Mouse (Mus musculus): ENCODE data around the gene Atp1b1.

Gene Atp1b1

DNA sequence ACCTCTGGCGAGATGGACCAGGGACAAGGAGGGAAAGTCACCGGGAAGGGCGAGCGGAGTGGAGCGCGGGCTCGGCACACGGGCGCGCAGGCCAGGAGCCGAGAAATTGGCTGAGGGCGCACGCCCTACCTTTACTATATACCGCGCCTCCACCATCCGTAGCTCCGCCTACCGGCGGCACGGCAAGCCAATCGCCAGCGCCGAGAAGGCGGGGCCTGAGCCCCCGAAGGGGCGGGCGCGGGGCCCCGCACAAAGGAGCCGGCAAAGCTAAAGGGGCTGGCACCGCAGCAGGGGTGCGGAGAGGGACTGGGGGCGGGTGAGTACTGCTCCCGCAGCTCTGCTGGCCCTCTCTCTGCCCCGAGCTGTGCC lies at the start of gene Atp1b1:
Gene Atp1b1, minus strand, starts transcription at position 111 of the 369 bp plus-strand sequence.
- peak; percentile 89 to 93 for DNase-seq

- DNase-seq = no peak
Measured at GRCm38 (mm10) chr1:164505096-164505495, 46.9 kb upstream of the Atp1b1 start.

- peak; percentile 30 to 32 for DNase-seq
Measured at GRCm38 (mm10) chr1:164503140-164503730, 45.1 kb upstream of the Atp1b1 start.

- no peak for DNase-seq
Measured at GRCm38 (mm10) chr1:164502231-164502630, 44.1 kb upstream of the Atp1b1 start.

GRCm38 (mm10) chr1:164494741-164495512 lies 36.8 kb upstream of the Atp1b1 start:
- DNase-seq = no peak

DNA sequence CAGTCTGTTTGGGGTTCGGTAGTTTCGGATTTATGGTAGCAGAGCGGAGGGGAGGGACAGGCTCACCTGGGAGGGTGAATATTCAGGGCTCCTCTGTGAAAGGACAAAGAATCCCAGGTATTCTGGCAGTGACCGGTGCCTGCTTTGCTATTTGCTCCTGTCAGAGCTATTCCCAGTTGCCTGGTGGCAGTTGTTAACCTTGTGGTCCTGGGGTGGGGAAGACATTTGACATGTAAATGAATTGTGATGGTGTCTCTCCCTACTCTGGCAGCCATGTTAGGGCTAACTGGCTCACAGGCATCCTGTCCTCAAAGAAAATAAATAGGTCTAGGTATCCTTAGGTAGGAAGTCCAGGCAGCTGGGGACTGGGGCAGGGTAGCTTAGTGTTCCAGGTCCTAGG lies 36.1 kb upstream of the Atp1b1 start:
- no peak for DNase-seq

DNA sequence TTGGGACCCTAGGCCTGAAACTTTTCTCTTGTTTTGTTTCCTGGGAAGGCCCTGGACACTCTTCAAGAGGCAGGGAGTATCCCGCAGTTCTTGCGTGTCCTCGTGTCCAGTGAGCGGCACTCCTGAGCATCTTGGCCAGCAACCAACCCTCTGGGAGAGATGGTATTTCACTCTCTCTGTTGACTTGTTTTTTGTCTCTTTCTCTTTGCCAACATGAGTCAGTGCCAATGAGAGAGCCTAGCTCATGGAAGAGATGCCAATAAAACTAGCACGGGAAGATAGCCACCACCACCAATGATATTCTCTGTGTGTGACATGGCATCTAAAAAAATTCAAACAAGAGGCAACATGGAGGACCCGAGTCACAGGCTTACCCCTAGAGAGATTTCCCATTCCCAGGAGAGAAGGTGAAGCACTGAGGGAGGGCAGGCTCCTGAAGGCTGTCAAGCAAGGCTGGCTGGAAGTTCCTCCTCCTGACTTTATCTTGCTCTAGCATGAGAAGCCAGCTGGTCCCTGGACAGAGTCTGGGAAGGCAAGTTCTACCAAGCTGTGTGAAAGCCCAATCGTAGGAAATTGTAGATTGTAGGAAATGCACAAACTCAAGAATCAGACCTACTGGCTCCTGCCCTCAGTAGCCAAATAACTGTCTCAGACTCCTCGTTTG lies 35.0 kb upstream of the Atp1b1 start:
- peak in 1 of 2 experiments; percentile 64 for DNase-seq

- DNase-seq = no peak
Measured at GRCm38 (mm10) chr1:164492476-164492875, 34.3 kb upstream of the Atp1b1 start.

GRCm38 (mm10) chr1:164489961-164490594 lies 31.9 kb upstream of the Atp1b1 start:
- no peak for DNase-seq

GRCm38 (mm10) chr1:164483728-164484127 lies 25.6 kb upstream of the Atp1b1 start:
- DNase-seq = no peak

GRCm38 (mm10) chr1:164482833-164483232 lies 24.7 kb upstream of the Atp1b1 start:
- no peak for DNase-seq

GRCm38 (mm10) chr1:164481645-164482354 lies 23.6 kb upstream of the Atp1b1 start:
- DNase-seq = no peak

DNA sequence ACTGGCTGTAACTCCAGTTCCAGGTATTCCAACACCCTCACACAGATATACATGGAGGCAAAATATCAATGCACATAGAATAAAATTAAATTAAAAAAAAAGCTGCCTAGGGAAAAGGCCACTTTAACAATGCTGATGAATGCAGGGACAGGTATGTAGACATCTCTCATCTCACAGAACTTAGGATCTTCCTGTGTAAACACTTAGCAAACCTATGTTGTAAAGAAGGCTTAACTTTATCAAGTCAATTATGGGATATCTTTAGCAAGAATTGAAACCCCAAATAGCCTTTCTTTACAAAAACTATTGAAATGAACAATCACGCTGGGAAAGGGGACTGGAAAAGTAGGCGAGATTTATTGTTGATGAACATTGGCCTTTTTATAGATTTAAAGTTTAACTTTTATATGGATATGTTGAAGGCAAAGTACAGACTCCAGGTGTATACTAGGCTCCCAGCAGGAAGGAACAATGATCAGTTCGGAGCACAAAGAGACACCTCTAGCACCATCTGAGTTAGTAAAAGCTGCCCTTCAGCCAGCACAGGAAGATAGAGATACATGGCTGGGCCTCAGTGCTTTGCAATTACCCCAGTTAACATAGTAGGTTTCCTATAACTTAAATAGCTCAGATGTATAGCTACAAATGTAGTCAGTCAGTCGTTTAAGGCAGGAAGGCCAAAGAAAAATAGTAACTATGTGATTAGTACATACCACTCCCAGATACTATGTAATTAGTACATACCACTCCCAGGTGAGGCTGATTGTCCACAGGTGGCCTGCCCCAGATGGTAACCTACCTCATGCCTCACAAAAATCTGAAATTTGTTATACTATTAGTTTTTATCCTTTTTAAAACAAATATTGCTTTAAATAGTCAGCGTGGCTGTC lies 22.8 kb upstream of the Atp1b1 start:
- DNase-seq = no peak

GRCm38 (mm10) chr1:164475895-164476294 lies 17.7 kb upstream of the Atp1b1 start:
- DNase-seq = no peak

- DNase-seq = no peak
Measured at GRCm38 (mm10) chr1:164474778-164475511, 16.8 kb upstream of the Atp1b1 start.

- DNase-seq = no peak
Measured at GRCm38 (mm10) chr1:164474310-164474709, 16.2 kb upstream of the Atp1b1 start.

- DNase-seq = no peak
Measured at GRCm38 (mm10) chr1:164473398-164473797, 15.2 kb upstream of the Atp1b1 start.

- DNase-seq = peak in 1 of 2 experiments; percentile 80
Measured at GRCm38 (mm10) chr1:164471632-164472031, 13.5 kb upstream of the Atp1b1 start.

DNA sequence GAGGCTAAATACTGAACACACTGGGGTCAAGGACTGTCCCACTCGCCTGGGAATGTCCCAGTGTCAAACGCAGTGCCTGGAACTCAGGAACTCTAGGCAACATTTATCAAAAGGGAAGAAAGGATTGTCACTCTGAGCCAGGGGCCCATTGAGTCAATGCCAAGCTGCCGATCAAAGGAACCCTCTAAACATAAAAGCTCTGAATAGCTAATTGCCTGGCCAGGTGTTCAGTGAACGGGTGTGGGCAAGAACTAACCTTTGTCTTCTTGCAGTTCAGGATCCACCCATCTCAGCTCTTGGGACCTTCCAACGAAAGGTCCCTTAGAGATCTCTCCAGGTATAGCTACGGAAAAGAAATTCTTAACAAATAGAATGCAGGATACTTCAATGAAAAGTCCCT lies 12.8 kb upstream of the Atp1b1 start:
- DNase-seq = no peak

- peak in 1 of 2 experiments; percentile 35 for DNase-seq
Measured at GRCm38 (mm10) chr1:164468329-164468728, 10.2 kb upstream of the Atp1b1 start.

DNA sequence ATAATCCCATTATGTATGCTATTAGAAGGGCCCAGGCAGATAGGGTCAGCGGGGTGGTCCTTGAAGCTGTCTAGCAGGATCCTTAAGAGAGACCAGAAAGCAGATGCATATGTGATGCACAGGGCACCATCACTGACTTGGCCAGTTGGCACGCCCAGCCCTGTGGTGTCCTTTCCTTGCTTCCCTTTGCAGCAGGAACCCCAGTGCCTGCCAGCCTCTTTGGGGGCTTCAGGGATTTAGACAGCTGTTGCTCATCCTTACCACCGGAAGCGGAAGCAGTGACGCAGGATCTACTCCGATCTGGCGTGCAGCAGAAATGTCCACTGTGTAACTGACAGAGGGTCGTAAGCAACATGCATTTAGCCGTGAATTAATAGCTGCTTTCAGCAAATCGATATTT lies 9.3 kb upstream of the Atp1b1 start:
- no peak for DNase-seq
